Mouse (Mus musculus): ENCODE measurements at regions not wholly inside any gene's neighbourhood (a gene's known extent, or its start where the extent isn't known, plus 50 kb on each side); places are given as distances from the start of the nearest gene placed in this dataset.

DNA sequence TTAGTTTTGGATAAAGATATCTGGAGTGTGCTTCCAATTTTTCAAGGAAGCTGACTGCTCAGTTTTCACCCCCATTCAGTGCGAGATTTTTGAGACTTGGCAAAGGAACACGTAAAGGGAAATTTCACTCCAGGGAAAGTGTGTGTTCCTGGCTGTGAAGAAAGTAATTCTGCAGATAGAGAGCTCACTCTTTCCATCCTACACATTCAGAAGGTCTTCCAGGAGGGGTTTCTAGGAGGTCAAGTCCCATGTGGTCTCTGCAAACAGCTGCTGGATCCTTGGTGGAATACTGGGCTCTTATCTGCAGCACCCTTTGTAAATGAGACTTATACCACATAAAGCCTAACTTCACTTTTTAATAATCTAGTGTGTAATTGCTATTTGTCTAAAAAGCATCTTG, 226.6 kb upstream of the Fat3 start:
- no peak overlapping the region for H3K9ac ChIP-seq
- H3K4me2 ChIP-seq (replicated peaks) = no peak overlapping the region
- no peaks in the 10 kb centered on the region for H3K27me3 ChIP-seq
- H3K4me1 ChIP-seq = no peaks in the 10 kb centered on the region
- no peaks in the 10 kb centered on the region for H3K36me3 ChIP-seq
- no peak overlapping the region for H3K27ac ChIP-seq
- H3K9me3 ChIP-seq = no peaks in the 10 kb centered on the region
- H3K4me3 ChIP-seq = no peak overlapping the region
- 73% methylated on average over 2 of the region's 2 CpGs for WGBS
- no peak for ATAC-seq (ENCODE audit: low FRiP score, low read depth)

DNA sequence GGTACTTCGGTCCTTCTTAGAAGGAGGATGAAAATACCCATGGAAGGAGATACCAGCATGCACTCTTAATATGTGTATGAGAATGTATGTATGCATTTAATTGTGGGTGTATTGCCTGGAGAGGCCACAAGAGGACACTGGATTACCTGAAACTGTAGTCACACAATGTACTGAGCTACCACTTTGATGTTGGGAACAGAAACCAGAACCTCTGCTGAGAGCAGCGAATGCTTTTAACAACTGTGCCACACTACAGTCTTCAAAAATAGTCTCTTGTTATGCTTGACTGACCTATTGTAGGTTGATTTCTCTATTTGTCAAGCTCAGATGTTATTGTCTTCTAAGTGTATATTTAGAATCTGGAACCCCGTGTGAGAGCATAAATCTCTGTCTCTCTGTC, 201.3 kb upstream of the Fat3 start:
- Histone ChIP-seq H3K9ac (no peak overlapping the region), H3K4me3 (no peak overlapping the region), H3K4me1 (no peaks in the 10 kb centered on the region), H3K27ac (no peak overlapping the region), H3K36me3 (no peaks in the 10 kb centered on the region), H3K9me3 (no peaks in the 10 kb centered on the region), H3K4me2 (replicated peaks) (no peak overlapping the region), H3K27me3 (no peaks in the 10 kb centered on the region)
- 75% methylated on average over 3 of the region's 3 CpGs for WGBS
- ATAC-seq (ENCODE audit: low FRiP score, low read depth) = no peak

DNA sequence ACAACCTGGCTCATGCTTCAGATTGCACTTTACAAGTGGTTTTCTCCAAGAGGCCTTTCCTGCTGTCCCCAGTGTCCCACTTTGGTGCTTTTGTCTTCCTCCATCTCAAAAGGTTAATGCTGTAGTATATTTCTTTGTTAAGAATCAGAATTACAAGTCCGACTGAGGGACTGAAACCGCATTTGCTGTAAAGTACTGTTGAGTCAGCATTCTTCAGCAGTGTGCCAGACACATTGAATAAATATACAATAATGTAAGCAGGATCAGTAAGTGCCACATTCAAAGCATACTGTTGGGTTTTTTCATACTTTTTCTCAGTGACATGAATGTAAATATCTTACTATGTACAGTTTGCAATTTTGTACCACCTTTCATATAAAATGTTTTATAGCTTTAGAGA, 160.4 kb upstream of the Fat3 start:
- Histone ChIP-seq H3K9ac (no peak overlapping the region), H3K4me3 (no peak overlapping the region), H3K4me2 (replicated peaks) (no peak overlapping the region), H3K27ac (no peak overlapping the region), H3K9me3 (no peaks in the 10 kb centered on the region), H3K27me3 (no peaks in the 10 kb centered on the region), H3K4me1 (0 out of 2 replicates have a peak, but pooled peaks cover 4% of the 10 kb centered on the region), H3K36me3 (no peaks in the 10 kb centered on the region)
- 75% methylated on average over 2 of the region's 2 CpGs for WGBS
- no peak for ATAC-seq (ENCODE audit: low FRiP score, low read depth)

DNA sequence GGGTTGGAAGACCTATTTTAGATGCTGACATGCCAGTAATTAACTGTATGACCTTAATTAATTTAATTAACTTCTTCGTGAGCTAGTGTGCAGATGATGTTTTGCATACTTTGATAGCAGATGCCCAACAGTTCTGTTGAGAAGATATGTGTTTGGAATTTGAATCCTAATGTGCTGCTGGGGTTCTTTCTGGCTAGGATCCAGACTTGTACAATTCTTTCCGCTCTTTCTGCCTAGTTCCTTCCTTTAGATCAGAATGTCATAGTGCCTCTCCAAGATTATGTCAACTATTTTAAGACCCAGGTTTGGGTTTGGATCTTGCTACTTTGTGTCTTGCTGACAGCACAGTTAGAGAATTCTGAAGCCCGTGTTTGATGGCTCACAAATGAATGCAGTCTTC, 159.9 kb upstream of the Fat3 start:
- Histone ChIP-seq H3K4me2 (replicated peaks) (no peak overlapping the region), H3K27me3 (no peaks in the 10 kb centered on the region), H3K4me3 (no peak overlapping the region), H3K4me1 (0 out of 2 replicates have a peak, but pooled peaks cover 4% of the 10 kb centered on the region), H3K36me3 (no peaks in the 10 kb centered on the region), H3K9me3 (no peaks in the 10 kb centered on the region), H3K27ac (no peak overlapping the region), H3K9ac (no peak overlapping the region)
- WGBS = 63% methylated on average over 3 of the region's 3 CpGs
- no peak for ATAC-seq (ENCODE audit: low FRiP score, low read depth)

All from limb, embryonic 13.5 days (tissue).